Mouse (Mus musculus) urinary bladder, adult 2 months (tissue): ENCODE measurements around the gene Cfap69. TPM values are rescaled to one million over a fixed set of nuclear protein-coding genes. Genes with fewer than 3 reads are reported as not detected.

Experiments used
- DNase-seq: peaks from one replicate; pipeline ENCODE4 v3.0.0; 2022; ENCODE audit warnings: low spot score
- polyA plus RNA-seq: library from polyadenylated mRNA; depleted of rRNA; stranded (reverse); fragments of >200 nt; gene quantifications from 2 replicates; pipeline ENCODE4 v1.2.3, GENCODE M21; 2012

Gene Cfap69
- polyA plus RNA-seq, 1 experiment, result 3.2 TPM

- DNase-seq, result no peak
Measured at GRCm38 (mm10) chr5:5657932-5658331, 6.1 kb downstream of the Cfap69 start.

GRCm38 (mm10) chr5:5648817-5649569 lies 15.0 kb downstream of the Cfap69 start:
- DNase-seq, result no peak

- no peak for DNase-seq
Measured at GRCm38 (mm10) chr5:5646173-5646572, 17.9 kb downstream of the Cfap69 start.

- no peak for DNase-seq
Measured at GRCm38 (mm10) chr5:5638496-5638895, 25.5 kb downstream of the Cfap69 start.

GRCm38 (mm10) chr5:5625491-5625890 lies 38.5 kb downstream of the Cfap69 start:
- DNase-seq, result no peak

GRCm38 (mm10) chr5:5618329-5618728 lies 45.7 kb downstream of the Cfap69 start:
- no peak for DNase-seq

GRCm38 (mm10) chr5:5610540-5610939 lies 53.5 kb downstream of the Cfap69 start:
- no peak for DNase-seq

GRCm38 (mm10) chr5:5587686-5588085 lies 76.4 kb downstream of the Cfap69 start:
- no peak for DNase-seq

GRCm38 (mm10) chr5:5573749-5574317 lies 90.2 kb downstream of the Cfap69 start, which contains the start of gene Gm8773:
Gene Gm8773, plus strand, starts transcription at chr5:5573799.
- DNase-seq, result no peak

- no peak for DNase-seq
Measured at GRCm38 (mm10) chr5:5562435-5562834, 101.6 kb downstream of the Cfap69 start.

- no peak for DNase-seq
Measured at GRCm38 (mm10) chr5:5561041-5561706, 102.9 kb downstream of the Cfap69 start.

- DNase-seq, result no peak
Measured at GRCm38 (mm10) chr5:5559798-5560197, 104.2 kb downstream of the Cfap69 start.

- peak; percentile 93 for DNase-seq
Measured at GRCm38 (mm10) chr5:5559079-5559740, 104.8 kb downstream of the Cfap69 start, which contains the start of gene Gtpbp10. Gene Gtpbp10, minus strand, starts transcription at chr5:5559538.

GRCm38 (mm10) chr5:5551110-5551509 lies 112.9 kb downstream of the Cfap69 start:
- no peak for DNase-seq

- DNase-seq, result no peak
Measured at GRCm38 (mm10) chr5:5540385-5540784, 123.7 kb downstream of the Cfap69 start.

- DNase-seq, result no peak
Measured at GRCm38 (mm10) chr5:5539771-5540170, 124.3 kb downstream of the Cfap69 start.

- no peak for DNase-seq
Measured at GRCm38 (mm10) chr5:5536131-5536530, 127.9 kb downstream of the Cfap69 start.

GRCm38 (mm10) chr5:5533656-5534420 lies 130.2 kb downstream of the Cfap69 start:
- DNase-seq, result no peak
